Mouse (Mus musculus) skeletal muscle tissue, postnatal 0 days (tissue): ENCODE measurements around the gene Gm5662. TPM values are rescaled to one million over a fixed set of nuclear protein-coding genes. Genes with fewer than 3 reads are reported as not detected.

Source experiments
- polyA plus RNA-seq: library from polyadenylated mRNA; unstranded; fragments of >200 nt; fragmentation: Nextera tagmentation; extraction: Ambion mirVana; gene quantifications from 2 replicates; pipeline ENCODE4 v1.2.1, GENCODE M21; 2015

Gene Gm5662
- polyA plus RNA-seq = not detected in 2 replicates

DNA sequence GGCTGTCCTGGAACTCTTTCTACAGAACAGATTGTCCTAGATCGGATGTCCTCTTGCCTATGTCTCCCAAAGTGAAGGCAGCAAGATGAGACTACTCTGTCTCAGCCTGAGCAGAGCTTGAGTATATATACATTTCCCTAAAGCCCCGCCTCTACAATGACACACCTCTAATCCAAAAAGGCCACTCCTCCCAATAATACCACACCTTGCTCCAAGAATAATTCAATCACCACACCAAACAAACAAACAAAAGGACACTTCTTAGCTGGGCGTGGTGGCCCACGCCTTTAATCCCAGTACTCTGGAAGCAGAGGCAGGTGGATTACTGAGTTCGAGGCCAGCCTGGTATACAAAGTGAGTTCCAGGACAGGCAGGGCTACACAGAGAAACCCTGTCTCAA, at the start of gene Gm5662:
Gm5662 (minus strand) TSS at position 101 of the 400 bp plus-strand sequence.

DNA sequence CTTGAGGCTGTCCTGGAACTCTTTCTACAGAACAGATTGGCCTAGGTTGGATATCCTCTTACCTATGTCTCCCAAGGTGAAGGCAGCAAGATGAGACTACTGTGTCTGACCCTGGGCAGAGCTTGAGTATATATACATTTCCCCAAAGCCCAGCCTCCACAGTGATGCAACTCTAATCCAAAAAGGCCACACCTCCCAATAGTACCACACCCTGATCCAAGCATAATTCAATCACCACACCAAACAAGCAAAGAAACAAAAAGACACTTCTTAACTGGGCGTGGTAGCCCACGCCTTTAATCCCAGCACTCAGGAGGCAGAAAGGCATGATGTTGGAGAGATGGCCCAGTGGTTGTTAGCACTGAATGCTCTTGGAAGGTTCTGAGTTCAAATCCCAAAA, 49.6 kb upstream of the Gm5662 start, which contains the start of gene Gm5039:
Gm5039 (minus strand) TSS at position 101 of the 400 bp plus-strand sequence.

DNA sequence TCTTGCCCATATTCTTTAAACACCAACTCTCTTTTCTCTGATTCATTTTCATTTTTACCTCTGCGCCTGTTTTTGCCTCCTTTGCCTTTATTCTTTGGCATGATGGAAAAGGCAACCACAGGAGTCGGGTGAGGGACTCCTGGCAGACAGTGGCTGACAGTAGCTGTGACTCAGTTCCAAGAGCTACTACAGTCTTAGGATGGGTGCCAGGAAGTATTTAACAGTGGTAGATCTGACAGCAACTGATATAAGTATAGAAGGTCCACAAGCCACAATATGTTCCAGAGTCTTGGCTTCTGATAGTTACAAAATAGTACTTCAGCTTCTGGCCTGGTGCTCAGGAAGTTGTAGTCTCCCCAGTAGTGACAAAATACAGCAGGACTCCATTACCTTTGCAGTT, 24.3 kb downstream of the Gm5662 start, which contains the start of gene Gm8332:
Gm8332 (minus strand) TSS at position 101 of the 400 bp plus-strand sequence.

Other genes starting within 250 kb of the Gm5662 start
- not detected in 2 replicates for gene Gm2056, start 247.5 kb downstream of the Gm5662 start, polyA plus RNA-seq
- not detected in 2 replicates for gene Gm16368, start 190.8 kb downstream of the Gm5662 start, polyA plus RNA-seq
- not detected in 2 replicates for gene Gm10436, start 92.4 kb downstream of the Gm5662 start, polyA plus RNA-seq
- not detected in 2 replicates for gene Gm8332, start 24.4 kb downstream of the Gm5662 start, polyA plus RNA-seq
- gene Gm5039, start 49.5 kb upstream of the Gm5662 start, polyA plus RNA-seq = not detected in 2 replicates
- 10.6 and 11.8 TPM in 2 replicates for gene Adck1, start 86.1 kb upstream of the Gm5662 start, polyA plus RNA-seq